Mouse (Mus musculus) kidney, postnatal 14 days (tissue): ENCODE data around the gene Unc93a.
A peak's percentile ranks its signal among the peaks of the same experiment; 100 is the strongest.
"Not testable (repeated sequence)": the region's sequence is repeated elsewhere in the genome, so short reads cannot be mapped to it uniquely, and the experiment has no call there.

ENCODE experiments used
- DNase-seq: peaks from one replicate; pipeline ENCODE4 v3.0.0; 2022; ENCODE audit warnings: mixed read lengths

Gene Unc93a

DNA sequence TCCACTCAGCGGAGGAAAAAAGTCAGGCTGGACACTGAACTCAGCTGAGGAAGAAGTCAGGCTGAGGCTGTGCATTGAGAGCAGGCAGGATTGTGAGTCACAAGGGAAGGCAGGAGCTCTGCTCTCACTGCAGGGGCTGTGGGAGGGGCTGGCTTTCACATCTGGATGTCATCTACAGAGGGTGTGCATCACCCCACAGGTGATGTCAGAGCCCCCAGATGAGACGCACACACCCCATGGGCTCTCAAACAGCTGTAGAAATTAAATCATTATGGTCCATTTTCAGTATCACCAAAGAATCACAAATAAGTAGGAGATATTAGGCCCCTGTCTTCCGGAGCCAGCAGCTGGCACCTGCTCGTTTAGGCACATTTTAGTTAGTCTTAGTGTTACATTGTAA lies at the start of gene Unc93a:
Gene Unc93a (minus strand): TSS at position 101 of the 400 bp plus-strand sequence.
- not testable (repeated sequence) for DNase-seq

- DNase-seq, result not testable (repeated sequence)
Measured at GRCm38 (mm10) chr17:13180491-13180890, 48.9 kb upstream of the Unc93a start.

DNA sequence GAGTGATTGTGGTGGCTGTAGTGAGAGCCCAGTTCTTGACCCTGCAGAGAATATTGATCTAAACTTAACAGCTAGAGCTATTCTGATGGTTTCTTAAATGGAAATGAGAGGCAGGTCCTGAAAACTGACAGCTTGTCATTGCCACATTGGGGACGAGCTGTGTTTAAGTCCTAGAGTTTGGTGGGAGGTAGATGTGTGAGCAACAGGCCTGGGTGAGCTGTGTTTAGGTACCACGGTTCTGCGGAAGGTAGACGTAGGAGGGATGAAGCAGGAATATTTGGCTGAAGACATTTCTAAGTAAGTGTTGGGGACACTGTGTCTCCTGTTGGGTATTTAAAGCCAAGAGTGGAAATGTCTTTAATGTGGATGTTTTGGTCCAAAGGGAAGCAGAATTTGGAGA lies 47.4 kb upstream of the Unc93a start:
- not testable (repeated sequence) for DNase-seq

- DNase-seq, result not testable (repeated sequence)
Measured at GRCm38 (mm10) chr17:13177796-13178195, 46.2 kb upstream of the Unc93a start.

DNA sequence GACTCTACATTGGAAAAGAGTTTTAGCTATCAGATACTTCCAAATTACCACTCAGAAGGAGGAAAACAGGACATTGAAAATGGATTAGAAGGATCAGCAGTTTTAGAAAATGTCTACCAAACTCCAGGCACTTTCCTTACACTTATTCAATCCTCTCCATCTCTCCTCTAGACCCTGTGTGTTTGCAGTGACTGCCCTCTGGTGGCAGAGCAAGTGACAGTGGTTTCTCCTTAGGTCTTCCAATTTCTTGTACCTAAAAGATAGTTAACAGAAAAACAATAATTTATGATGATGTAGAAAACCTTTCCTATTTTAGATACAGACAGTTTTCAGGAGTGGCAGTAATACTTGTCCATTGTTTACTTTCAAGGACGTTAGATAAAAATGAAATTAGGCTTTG lies 44.0 kb upstream of the Unc93a start:
- not testable (repeated sequence) for DNase-seq

GRCm38 (mm10) chr17:13174029-13174428 lies 42.4 kb upstream of the Unc93a start:
- DNase-seq, result not testable (repeated sequence)

- DNase-seq, result not testable (repeated sequence)
Measured at GRCm38 (mm10) chr17:13173578-13173977, 42.0 kb upstream of the Unc93a start.

DNA sequence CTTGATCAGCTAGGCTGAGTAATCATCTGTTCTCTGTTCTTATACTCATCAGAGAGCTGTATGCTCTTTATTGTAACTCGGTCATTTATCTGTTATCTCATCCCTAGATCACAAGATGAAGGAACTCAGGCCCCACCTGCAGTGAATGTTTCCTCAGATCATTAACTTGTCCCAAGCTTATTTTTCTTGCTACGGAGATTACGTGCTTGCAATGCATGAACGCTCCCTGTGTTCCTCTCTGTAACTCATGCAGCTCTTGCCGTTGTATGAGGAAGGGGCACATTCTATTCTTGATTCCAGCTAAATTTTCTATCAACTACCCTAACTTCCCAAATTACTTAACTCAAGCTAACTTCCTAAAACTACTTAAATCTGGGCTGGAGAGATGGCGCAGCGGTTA lies 14.5 kb upstream of the Unc93a start:
- DNase-seq, result peak; percentile 4

- not testable (repeated sequence) for DNase-seq
Measured at GRCm38 (mm10) chr17:13144580-13145215, 13.1 kb upstream of the Unc93a start.

DNA sequence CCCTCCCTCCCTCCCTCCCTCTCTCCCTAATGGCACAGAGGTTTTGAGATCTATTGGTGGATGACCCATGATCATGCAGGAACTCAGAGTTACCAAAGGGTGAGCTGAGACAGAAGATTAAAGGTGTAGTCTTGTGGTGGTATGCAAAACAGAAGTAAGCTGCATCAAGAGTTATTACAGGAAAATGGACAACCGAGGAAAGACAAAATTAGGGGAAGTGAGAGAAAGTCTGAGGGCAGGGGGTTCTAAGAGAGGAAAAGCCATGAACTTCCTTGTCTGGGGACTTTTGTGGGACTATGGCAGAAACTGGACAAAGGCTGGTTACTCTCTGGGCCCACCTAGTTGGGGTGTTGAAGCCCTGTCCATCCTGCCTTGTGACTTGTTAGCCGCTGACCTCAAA lies 11.1 kb upstream of the Unc93a start:
- not testable (repeated sequence) for DNase-seq

GRCm38 (mm10) chr17:13135356-13135755 lies 3.7 kb upstream of the Unc93a start:
- not testable (repeated sequence) for DNase-seq

GRCm38 (mm10) chr17:13132352-13132751 lies 742 bp upstream of the Unc93a start:
- DNase-seq, result not testable (repeated sequence)

GRCm38 (mm10) chr17:13129737-13130465 lies 1.7 kb downstream of the Unc93a start:
- DNase-seq, result not testable (repeated sequence)

DNA sequence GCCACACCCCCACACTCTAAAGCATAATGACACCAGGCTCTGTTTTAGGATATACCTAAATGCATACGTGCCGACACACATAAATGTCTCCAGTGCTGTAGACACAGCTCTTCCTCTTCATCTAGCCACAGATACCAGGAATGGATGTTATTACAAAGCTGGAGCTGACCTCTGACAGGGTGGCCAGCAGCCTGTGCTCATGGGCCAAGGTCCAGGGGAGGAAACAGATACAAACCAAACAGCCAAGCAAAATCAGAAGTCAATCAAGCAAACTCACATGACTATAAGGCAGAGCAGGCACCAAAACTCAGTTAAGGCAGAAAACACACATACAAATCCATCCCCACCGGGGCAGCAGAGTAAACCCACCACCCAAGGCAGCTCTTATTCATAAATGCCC lies 2.3 kb downstream of the Unc93a start:
- not testable (repeated sequence) for DNase-seq

- not testable (repeated sequence) for DNase-seq
Measured at GRCm38 (mm10) chr17:13124241-13124640, 7.4 kb downstream of the Unc93a start.

DNA sequence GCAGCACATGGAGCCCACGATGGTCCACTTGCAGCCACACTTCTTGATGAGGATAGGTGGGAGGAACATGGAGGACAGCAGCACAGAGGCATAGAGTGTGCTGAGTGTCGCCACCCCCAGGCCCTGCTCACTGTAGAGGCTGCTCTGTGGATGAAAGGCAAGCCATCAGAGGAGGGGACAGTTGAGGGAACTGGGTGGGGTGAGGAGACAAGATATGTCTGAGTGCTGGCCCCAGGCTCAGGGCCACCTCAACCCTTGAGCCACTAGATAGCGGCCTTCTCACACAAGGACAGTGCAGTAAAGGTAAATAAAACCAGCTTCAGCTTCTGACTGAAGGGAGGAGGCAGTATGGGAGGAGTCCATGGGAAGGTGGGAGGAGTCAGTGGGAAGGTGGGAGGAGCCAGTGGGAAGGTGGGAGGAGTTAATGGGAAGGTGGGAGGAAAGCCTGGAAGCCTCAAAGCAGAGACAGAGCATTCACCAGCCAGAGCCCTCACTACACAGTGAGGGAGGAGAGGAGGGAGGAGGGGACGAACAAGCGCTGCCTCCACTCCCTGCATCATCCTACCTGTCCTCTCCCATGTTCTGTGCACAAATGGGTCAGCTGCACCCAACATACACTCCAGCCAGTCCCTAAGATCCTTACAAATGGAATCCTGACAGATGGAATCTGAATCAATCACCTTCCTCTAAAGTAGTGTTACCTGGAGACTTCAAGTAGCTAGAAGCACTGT lies 8.1 kb downstream of the Unc93a start:
- not testable (repeated sequence) for DNase-seq

DNA sequence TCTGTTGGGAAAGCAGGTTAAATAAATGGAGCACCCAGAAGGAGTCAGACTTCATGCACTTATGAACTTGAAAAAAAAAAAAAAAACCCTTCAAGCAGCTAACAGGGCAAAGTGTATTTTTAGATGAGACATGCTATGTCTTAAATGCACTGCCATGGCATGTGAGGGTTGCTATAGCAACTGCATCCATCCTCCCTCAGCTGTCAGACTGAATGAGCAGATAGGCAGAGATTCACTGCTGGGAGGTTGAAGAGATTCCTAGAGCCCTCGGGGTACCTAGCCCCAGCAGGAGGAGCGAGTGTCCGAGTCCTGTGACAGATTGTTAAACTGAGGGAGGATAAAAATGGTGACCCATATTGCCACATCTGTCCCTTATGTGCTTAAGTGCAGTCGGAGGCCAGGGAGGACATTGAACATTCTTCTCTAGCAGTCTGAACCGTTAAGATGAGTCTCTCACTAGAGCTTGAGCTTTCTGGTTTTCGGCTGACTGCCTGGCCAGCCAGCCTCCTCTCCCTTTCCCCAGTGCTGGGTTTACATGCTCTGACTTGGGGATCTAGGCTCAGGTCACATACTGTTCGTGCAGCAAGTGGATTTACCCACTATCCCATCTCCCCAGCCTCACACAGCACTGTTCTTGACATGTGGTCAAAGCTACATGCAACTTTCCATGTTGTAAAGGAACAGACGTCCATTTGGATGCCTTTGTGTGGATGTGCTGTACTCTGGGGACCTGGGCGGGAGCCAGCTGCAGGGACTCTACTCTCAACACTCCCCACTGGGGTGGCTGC lies 18.9 kb downstream of the Unc93a start:
- not testable (repeated sequence) for DNase-seq

DNA sequence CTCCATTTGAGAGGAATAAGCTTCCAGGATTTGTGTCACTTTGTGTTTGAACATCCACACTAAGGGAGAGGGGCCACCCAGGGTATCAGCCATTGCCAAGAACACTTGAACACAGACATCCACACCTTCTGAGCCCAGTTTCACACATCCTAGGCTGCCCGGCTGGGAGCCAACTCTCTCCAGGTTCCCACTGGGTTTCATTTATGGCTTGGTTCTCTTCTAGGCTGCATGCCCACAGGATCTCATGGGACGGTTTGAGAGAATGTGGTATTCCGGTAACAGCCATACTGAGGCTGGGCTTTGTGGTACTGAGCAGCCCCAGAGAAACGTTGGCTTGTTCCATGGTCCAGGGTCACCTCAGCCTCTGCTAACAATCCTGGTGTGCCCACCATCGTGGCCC lies 25.0 kb downstream of the Unc93a start:
- peak; percentile 6 for DNase-seq

DNA sequence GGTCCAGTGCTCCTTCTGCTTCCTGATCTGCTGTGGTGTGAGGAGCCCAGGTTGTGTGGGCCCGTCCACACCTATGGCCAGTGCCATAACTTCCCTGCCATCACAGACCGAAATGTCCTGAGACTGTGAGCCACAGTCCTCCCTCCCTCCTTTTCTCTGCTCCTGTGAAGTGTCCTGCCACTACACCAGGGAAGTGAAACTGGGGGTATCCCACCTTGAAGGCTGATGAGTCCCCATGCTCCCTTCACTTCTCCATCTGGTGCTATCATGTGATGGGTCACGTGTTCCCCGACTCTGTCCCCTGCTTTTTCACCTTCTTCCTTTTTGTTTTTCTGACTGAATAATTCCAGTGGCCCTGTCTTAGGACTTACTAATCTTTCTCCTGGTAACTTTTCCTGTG lies 38.6 kb downstream of the Unc93a start:
- DNase-seq, result not testable (repeated sequence)

- DNase-seq, result not testable (repeated sequence)
Measured at GRCm38 (mm10) chr17:13092100-13092764, 39.4 kb downstream of the Unc93a start.

DNA sequence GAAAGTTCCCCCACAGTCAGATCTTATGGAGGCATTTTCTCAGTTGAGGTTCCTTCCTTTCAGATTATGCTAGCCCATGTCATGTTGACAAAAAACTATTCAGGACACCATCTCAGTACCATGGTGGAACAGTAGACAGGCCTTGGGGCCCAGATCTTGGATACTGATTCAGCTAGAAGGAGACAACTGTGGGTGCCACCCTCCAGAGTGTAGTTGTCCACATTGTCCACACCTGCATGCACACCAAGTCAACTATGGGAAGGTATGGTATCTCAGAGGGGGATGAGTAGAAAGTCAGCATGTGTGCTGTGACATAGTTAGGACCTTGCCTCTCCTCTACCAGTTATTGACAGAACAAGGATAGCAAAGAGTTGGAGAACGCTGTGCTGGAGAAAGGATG lies 40.1 kb downstream of the Unc93a start:
- DNase-seq, result not testable (repeated sequence)

- DNase-seq, result not testable (repeated sequence)
Measured at GRCm38 (mm10) chr17:13069227-13069626, 62.4 kb downstream of the Unc93a start.
